Mouse (Mus musculus) spleen, adult 2 months (tissue): Measurements from ENCODE around the gene Hist2h2bb.

Experiments
- CTCF ChIP-seq: fragments of 200-500 bp; IDR thresholded peaks from 2 replicates; pipeline ENCODE4 v1.5.1; 2011; ENCODE audit warnings: mild to moderate bottlenecking, inconsistent platforms; ENCODE audit not compliant: insufficient read depth, insufficient read length, insufficient replicate concordance; ENCODE audit errors: extremely low read depth
- POLR2A ChIP-seq: fragments of 200-500 bp; IDR thresholded peaks from 2 replicates; pipeline ENCODE4 v1.6.1; 2011; ENCODE audit warnings: low read depth, low read length, inconsistent platforms

- no peak for TF ChIP-seq CTCF
- no peak for TF ChIP-seq POLR2A
Observed at GRCm38 (mm10) chr3:96298360-96298759, 28.8 kb downstream of the Hist2h2bb start.
